Mouse (Mus musculus) liver, embryonic 13.5 days (tissue): ENCODE results near the gene Nup62. TPM values are rescaled to one million over a fixed set of nuclear protein-coding genes. Genes with fewer than 3 reads are reported as not detected.

ENCODE experiments used
- ATAC-seq: fragments of 200-750 bp; cut with Nextera tagmentation; 2 replicates; pipeline ENCODE4 v1.8.0; 2017; ENCODE audit warnings: low read depth, mild to moderate bottlenecking, moderate number of reproducible peaks, moderate library complexity
- DNase-seq: peaks from one replicate; pipeline ENCODE4 v3.0.0; 2022
- H3K27ac ChIP-seq: fragments of 300-500 bp; sonication (generic); 2 replicates; pipeline ENCODE4 v1.5.1; 2015; ENCODE audit warnings: moderate library complexity, mild to moderate bottlenecking, inconsistent platforms
- H3K27me3 ChIP-seq: fragments of 300-500 bp; sonication (generic); 2 replicates; pipeline ENCODE4 v1.6.1; 2015; ENCODE audit warnings: mild to moderate bottlenecking, inconsistent platforms
- H3K36me3 ChIP-seq: fragments of 300-500 bp; sonication (generic); 2 replicates; pipeline ENCODE4 v1.6.1; 2015; ENCODE audit warnings: mild to moderate bottlenecking, inconsistent platforms
- H3K4me1 ChIP-seq: fragments of 300-500 bp; sonication (generic); replicated peaks from 2 replicates; pipeline ENCODE4 v1.6.1; 2015; ENCODE audit warnings: inconsistent platforms
- H3K4me2 ChIP-seq: fragments of 300-500 bp; sonication (generic); 2 replicates; pipeline ENCODE4 v1.6.1; 2015; ENCODE audit warnings: inconsistent platforms, mild to moderate bottlenecking, moderate library complexity
- H3K4me3 ChIP-seq: fragments of 300-500 bp; sonication (generic); replicated peaks from 2 replicates; pipeline ENCODE4 v1.5.1; 2015; ENCODE audit warnings: mild to moderate bottlenecking, inconsistent platforms
- H3K9ac ChIP-seq: fragments of 300-500 bp; sonication (generic); 2 replicates; pipeline ENCODE4 v1.6.1; 2015; ENCODE audit warnings: mild to moderate bottlenecking, inconsistent platforms
- H3K9me3 ChIP-seq: fragments of 300-500 bp; sonication (generic); replicated peaks from 2 replicates; pipeline ENCODE4 v1.6.1; 2016; ENCODE audit warnings: inconsistent platforms
- WGBS: fragments of 180-500 bp; shearing (Covaris S2); methylation state at CpG from one replicate; pipeline ENCODE4 v1.1.7; 2015; ENCODE audit not compliant: insufficient replicate concordance; 5-methylcytosine and 5-hydroxymethylcytosine counted together
- polyA plus RNA-seq: library from polyadenylated mRNA; unstranded; fragments of >200 nt; fragmentation: Nextera tagmentation; extraction: Ambion mirVana; gene quantifications from 2 replicates; pipeline ENCODE4 v1.2.1, GENCODE M21; 2015

Gene Nup62
- polyA plus RNA-seq, 1 experiment from 2014 or later = 60.8 TPM

DNA sequence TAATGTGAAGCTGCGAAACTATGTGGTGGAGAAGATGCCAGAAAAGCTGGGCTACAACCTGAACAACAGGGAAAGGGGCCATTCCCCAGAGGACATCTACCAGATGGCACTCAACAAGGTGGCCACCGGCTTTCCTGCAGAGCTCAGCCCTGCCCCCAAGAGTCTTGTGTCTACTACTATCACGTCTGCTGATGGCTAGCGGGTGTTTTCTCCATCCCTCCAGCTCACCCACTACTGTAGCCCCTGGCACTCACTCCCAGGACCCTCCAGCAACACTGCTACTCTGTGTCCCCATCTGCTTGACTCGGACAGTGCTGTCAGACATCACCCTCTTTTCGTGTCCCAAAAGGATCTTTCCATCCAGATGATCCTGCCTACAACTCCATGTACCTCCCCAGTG lies 22.2 kb downstream of the Nup62 start:
- Histone ChIP-seq H3K27ac (no peak overlapping the region), H3K4me3 (no peak overlapping the region), H3K36me3 (peaks cover 26% of the 10 kb centered on the region), H3K4me1 (peaks cover 27% of the 10 kb centered on the region), H3K4me2 (no peak overlapping the region), H3K9me3 (no peaks in the 10 kb centered on the region), H3K27me3 (peaks cover 27% of the 10 kb centered on the region), H3K9ac (no peak overlapping the region)
- WGBS = 75% methylated on average over 6 of the region's 6 CpGs
- ATAC-seq (no peak), DNase-seq (no peak)

DNA sequence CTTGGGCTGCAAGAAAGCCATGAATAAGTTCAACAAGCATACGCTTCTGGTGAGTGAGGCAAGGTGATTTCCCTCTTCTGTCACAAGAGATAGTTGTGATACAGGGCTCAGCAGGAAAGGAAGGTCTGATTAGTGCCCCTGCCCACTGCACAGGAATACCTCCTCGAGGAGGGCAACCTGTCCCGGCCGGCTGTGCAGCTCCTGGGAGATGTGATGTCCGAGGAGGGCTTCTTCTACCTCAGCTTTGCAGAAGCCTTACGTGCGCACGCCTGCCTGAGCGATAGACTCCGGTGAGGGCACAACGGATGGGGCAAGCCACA lies 23.2 kb downstream of the Nup62 start:
- Histone ChIP-seq H3K9me3 (no peaks in the 10 kb centered on the region), H3K27me3 (peaks cover 27% of the 10 kb centered on the region)
- WGBS = 16% methylated on average over 11 of the region's 11 CpGs

DNA sequence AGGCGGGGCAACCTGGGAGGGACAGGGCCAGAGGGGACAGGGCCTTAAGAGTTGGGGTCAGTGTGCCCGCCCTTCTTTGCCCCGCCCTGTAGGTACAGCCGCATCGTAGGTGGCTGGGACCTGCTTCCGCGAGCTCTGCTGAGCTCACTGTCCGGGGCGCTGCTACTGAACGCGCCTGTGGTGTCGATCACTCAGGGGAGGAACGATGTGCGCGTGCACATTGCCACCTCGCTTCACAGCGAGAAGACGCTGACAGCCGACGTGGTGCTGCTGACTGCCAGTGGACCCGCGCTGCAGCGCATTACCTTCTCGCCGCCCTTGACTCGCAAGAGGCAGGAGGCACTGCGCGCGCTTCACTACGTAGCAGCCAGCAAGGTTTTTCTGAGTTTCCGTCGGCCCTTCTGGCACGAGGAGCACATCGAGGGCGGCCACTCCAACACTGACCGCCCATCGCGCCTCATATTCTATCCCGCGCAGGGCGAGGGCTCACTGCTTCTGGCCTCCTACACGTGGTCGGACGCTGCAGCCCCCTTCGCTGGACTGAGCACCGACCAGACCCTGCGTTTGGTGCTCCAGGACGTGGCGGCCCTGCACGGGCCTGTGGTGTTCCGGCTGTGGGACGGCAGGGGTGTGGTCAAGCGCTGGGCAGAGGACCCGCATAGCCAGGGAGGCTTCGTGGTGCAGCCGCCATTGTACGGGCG lies 23.8 kb downstream of the Nup62 start:
- Histone ChIP-seq H3K27ac (no peak overlapping the region), H3K9me3 (no peaks in the 10 kb centered on the region), H3K4me3 (peak overlapping the region; percentile 40), H3K27me3 (peaks cover 27% of the 10 kb centered on the region), H3K4me2 (peak overlapping the region; percentile 64), H3K36me3 (peaks cover 42% of the 10 kb centered on the region), H3K9ac (peak overlapping the region; percentile 41), H3K4me1 (peaks cover 34% of the 10 kb centered on the region)
- DNase-seq (no peak), ATAC-seq (peak; percentile 27; the same call in 1 of the 2 replicates)
- WGBS = 4% methylated on average over 58 of the region's 58 CpGs

More for the DNA sequence above, 23.2 kb downstream of the Nup62 start:
- DNase-seq (no peak), ATAC-seq (no peak)
- no peak overlapping the region for H3K27ac ChIP-seq
- H3K9ac ChIP-seq = peak overlapping the region; percentile 41
- peaks cover 34% of the 10 kb centered on the region for H3K4me1 ChIP-seq
- peaks cover 36% of the 10 kb centered on the region for H3K36me3 ChIP-seq
- H3K4me2 ChIP-seq = peak overlapping the region; percentile 64
- peak overlapping the region; percentile 40 for H3K4me3 ChIP-seq

DNA sequence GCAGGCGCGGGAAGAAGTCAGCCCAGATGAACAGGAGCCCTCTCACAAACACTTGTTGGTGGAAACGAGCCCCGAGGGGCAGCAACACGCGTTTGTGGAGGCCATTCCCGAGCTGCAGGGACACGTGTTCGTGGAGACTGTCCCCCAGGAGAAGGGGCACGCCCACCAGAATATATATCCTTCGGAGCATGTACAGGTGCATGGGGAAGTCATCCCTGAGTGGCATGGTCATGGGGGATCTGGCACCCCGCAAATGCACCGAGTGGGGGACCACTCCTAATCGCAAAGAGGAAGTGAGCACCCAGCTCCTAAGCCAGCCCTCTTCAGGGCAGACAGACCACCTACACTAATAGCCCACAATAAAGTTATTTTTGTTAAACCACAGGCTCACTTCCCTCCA lies 24.5 kb downstream of the Nup62 start:
- WGBS = 44% methylated on average over 14 of the region's 14 CpGs
- H3K4me1 ChIP-seq = peaks cover 34% of the 10 kb centered on the region
- DNase-seq = no peak
- no peak overlapping the region for H3K9ac ChIP-seq
- peak overlapping the region; percentile 64; the same call in 1 of the 2 replicates for H3K4me2 ChIP-seq
- no peak overlapping the region for H3K27ac ChIP-seq
- H3K36me3 ChIP-seq = peaks cover 49% of the 10 kb centered on the region
- peaks cover 27% of the 10 kb centered on the region for H3K27me3 ChIP-seq
- peak overlapping the region; percentile 40; the same call in 1 of the 2 replicates for H3K4me3 ChIP-seq
- H3K9me3 ChIP-seq = no peaks in the 10 kb centered on the region
- no peak for ATAC-seq

DNA sequence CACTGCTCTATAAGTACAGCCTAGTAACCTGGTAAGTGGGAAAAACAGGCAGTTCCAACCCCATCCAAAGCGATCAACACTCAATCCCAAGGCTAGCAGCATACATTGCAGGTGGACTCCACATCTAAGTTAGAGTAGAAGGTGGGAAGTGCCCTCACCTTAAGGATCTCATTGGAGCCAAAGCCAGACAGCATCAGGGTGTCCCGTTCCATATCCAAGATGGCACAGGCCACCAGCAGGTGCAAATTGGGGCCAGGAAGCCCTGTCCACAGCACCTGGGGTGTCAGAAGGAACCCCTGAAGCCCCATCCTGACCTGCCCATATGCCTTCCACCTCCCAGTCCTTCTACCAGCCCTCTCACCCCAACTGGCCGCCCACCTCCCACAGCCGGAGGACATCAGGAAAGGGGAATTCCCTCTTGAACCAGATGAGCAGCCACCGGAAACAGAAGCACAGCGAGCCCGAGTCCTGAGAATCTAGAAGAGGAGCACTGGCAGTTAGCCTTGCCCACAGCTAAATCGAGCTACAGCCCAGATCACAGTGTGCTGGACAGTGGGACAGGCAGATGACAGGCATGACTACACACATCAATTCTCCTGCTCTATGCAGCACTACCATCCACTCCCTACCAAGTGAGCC lies 26.1 kb downstream of the Nup62 start:
- H3K27me3 ChIP-seq = peaks cover 27% of the 10 kb centered on the region
- no peak overlapping the region for H3K4me3 ChIP-seq
- WGBS = 83% methylated on average over 8 of the region's 8 CpGs

DNA sequence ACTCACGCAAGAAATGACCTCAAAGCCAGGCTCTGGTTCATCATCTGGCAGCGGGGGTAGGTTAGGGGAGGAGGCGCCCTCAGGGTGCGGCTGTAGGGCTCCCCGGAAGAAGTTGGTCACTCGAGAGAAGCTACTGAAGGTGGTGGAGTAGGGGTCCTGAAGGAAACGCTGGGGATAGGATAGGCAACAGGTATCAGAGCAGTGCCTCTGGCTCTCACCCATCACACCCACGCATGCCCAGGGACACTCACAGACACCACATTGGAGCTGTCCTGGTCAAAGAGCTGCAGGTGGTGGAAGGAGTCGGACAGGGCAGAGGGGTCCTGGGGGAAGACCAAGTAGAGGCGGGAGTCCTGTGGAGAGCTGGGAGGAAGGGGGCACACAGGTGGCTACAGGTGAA lies 29.1 kb downstream of the Nup62 start:
- Histone ChIP-seq H3K27me3 (peaks cover 9% of the 10 kb centered on the region), H3K4me3 (no peak overlapping the region), H3K9ac (no peak overlapping the region), H3K27ac (no peak overlapping the region), H3K4me2 (no peak overlapping the region), H3K4me1 (peaks cover 29% of the 10 kb centered on the region), H3K9me3 (no peaks in the 10 kb centered on the region), H3K36me3 (peaks cover 65% of the 10 kb centered on the region)
- no peak for DNase-seq
- no peak for ATAC-seq
- WGBS = 81% methylated on average over 10 of the region's 10 CpGs

More for the DNA sequence above, 26.1 kb downstream of the Nup62 start:
- no peak for DNase-seq
- H3K36me3 ChIP-seq = peaks cover 65% of the 10 kb centered on the region
- H3K27ac ChIP-seq = no peak overlapping the region
- H3K4me1 ChIP-seq = peaks cover 30% of the 10 kb centered on the region
- H3K9ac ChIP-seq = no peak overlapping the region
- no peak overlapping the region for H3K4me2 ChIP-seq
- ATAC-seq = no peak
- H3K9me3 ChIP-seq = no peaks in the 10 kb centered on the region

DNA sequence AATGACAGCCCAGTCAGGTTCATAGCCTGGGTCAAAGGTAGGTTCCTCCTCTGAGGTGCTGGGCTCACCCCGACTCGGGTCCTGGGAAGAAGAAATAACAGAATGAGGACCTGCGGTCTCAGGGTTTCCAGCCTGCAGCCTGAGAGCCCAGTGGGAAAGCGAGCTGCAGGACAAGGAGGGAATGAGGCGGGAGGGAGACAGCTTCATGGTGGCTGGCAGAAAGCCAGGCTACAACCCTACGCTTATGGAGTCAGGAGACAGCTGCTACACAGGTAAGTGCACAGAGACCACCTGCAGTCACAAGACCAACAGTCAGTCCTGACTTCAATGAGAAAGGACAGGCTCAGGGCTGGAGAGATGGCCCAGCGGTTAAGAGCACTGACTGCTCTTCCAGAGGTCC lies 30.9 kb downstream of the Nup62 start:
- ATAC-seq (no peak), DNase-seq (no peak)
- Histone ChIP-seq H3K27me3 (no peaks in the 10 kb centered on the region), H3K9ac (no peak overlapping the region), H3K27ac (no peak overlapping the region), H3K4me2 (no peak overlapping the region), H3K4me3 (no peak overlapping the region), H3K4me1 (peaks cover 39% of the 10 kb centered on the region), H3K36me3 (peaks cover 59% of the 10 kb centered on the region), H3K9me3 (no peaks in the 10 kb centered on the region)
- WGBS = 85% methylated on average over 7 of the region's 7 CpGs

DNA sequence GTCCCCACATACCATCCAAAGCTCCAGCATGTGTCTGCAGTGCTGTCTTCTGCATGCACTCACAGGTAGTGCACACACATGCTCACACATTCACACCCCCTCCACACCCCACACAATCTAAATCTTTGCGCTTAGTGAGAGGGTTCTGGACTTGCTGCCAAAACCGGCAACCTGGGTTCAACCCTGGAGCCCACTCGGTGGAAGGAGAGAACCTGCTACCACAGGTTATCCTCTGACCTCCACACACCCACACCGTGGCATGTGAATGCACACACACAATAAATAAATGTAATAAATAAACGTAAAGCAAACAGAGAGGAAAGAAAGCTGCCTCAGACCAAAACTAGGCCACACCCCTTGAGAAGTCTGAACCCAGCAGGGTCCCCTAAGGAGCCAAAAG lies 31.9 kb downstream of the Nup62 start:
- H3K4me2 ChIP-seq = peak overlapping the region; percentile 97
- peaks cover 46% of the 10 kb centered on the region for H3K4me1 ChIP-seq
- peak overlapping the region; percentile 92 for H3K27ac ChIP-seq
- no peaks in the 10 kb centered on the region for H3K27me3 ChIP-seq
- peak overlapping the region; percentile 90 for H3K9ac ChIP-seq
- H3K4me3 ChIP-seq = peak overlapping the region; percentile 89
- ATAC-seq = no peak
- no peak for DNase-seq
- peaks cover 59% of the 10 kb centered on the region for H3K36me3 ChIP-seq
- H3K9me3 ChIP-seq = no peaks in the 10 kb centered on the region
- WGBS = 68% methylated on average over 5 of the region's 5 CpGs

DNA sequence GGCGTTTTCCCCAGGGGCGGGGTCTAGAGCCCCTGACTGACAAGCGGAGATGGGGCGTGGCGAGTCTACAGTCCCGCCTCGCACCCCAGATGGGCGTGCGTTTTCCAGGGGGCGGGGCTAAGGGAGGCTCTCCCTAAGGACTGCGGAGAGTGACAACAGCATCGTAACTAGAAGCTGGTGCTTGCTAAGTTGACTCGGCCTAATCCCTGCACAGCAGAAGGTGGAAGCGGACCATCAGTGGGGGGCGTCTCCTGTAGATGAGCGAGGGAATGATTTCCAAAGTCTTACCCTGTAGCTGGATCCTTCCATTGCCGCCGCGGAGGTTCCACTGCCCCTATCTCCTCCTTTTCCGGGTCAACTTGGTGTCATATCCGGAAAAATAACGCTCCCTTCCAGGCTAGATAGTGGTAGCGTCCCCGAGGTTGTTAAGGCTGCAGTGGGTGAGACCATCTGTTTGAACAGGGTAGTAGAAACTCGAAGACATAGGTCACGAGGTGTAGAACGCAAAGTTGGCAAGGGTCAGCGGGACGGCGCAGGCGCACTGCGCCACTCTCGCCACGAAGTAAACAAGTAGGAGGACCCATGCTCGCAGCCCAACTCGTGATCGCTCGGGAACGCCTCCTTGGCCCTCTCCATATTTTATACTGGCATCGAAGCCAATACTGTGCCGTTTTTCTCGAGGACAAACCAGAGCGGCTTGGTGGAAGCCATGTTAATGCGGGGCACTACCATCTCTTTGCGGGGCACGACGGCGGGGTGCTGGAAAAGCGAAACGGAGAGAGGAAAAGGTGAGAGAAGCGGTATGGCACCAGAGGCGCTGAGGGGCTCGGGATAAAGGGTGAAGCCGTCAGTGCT lies 32.9 kb downstream of the Nup62 start, which contains the start of the genes Akt1s1 and Tbc1d17:
Gene Akt1s1, plus strand, starts transcription at position 431 of the 855 bp plus-strand sequence.
Gene Tbc1d17, minus strand, starts transcription at position 519 of the 855 bp plus-strand sequence.
- Histone ChIP-seq H3K4me1 (peaks cover 47% of the 10 kb centered on the region), H3K4me2 (peak within 1 kb of the TSS; percentile 97), H3K27ac (peak within 1 kb of the TSS; percentile 92), H3K9me3 (no peaks in the 10 kb centered on the region), H3K36me3 (peaks cover 57% of the 10 kb centered on the region), H3K4me3 (peak within 1 kb of the TSS; percentile 89), H3K9ac (peak within 1 kb of the TSS; percentile 90), H3K27me3 (no peaks in the 10 kb centered on the region)
- peak; percentile 95 for DNase-seq
- peak; percentile 81 for ATAC-seq
- under 1% methylated on average over 54 of the region's 54 CpGs for WGBS

DNA sequence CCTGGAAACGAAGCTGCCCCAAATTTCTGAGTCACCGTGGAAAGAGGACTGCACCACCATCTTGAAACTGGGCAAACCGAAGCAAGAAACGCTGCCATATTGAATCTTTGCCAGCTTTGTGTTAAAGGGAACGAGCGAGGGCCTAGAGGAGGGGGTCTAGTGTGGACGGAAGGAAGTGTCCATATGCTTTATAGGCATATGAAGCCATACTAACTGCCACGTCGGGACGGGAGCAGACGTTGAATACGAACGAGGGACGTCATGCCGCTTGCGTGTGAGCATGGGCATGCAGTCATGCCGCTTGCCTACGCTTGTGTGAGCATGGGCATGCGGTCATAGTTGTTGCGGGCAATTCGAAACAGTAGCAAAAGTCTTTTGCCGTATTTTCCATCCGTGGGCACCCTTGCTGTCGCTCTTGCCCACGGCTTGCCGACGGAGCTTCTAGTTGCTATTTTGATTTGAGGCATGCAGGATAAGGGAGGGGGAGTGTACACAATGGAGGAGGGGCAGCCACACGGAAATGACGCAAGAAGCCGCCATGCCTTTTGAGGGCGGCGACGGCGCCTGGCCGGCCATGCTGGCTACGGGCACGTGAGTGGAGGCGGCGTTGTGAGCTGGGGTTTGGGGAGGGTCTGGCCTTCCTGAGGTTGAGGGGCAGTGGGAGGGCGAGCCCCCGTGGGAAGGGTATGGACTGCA lies 33.7 kb downstream of the Nup62 start:
- H3K4me2 ChIP-seq = peak overlapping the region; percentile 97
- peaks cover 51% of the 10 kb centered on the region for H3K4me1 ChIP-seq
- peak overlapping the region; percentile 90 for H3K9ac ChIP-seq
- no peaks in the 10 kb centered on the region for H3K9me3 ChIP-seq
- ATAC-seq (peak; percentile 53), DNase-seq (peak; percentile 87)
- peaks cover 49% of the 10 kb centered on the region for H3K36me3 ChIP-seq
- H3K27ac ChIP-seq = peak overlapping the region; percentile 92
- H3K4me3 ChIP-seq = peak overlapping the region; percentile 89
- under 1% methylated on average over 41 of the region's 41 CpGs for WGBS
- no peaks in the 10 kb centered on the region for H3K27me3 ChIP-seq
